Mouse (Mus musculus) intestine, postnatal 0 days (tissue): Measurements from ENCODE around the gene Atg2b. TPM values are rescaled to one million over a fixed set of nuclear protein-coding genes. Genes with fewer than 3 reads are reported as not detected.

ENCODE experiments used
- ATAC-seq: fragments of 200-750 bp; cut with Nextera tagmentation; 2 replicates; pipeline ENCODE4 v1.8.0; 2017; ENCODE audit warnings: mild to moderate bottlenecking, moderate TSS enrichment, moderate library complexity
- H3K27ac ChIP-seq: fragments of 300-500 bp; sonication (generic); 2 replicates; pipeline ENCODE4 v1.5.1; 2014; ENCODE audit warnings: mild to moderate bottlenecking, low read depth, low read length, moderate library complexity
- H3K27me3 ChIP-seq: fragments of 300-500 bp; sonication (generic); replicated peaks from 2 replicates; pipeline ENCODE4 v1.6.1; 2014; ENCODE audit warnings: low read length, mixed read lengths; ENCODE audit not compliant: control insufficient read depth, insufficient read depth
- H3K36me3 ChIP-seq: fragments of 300-500 bp; sonication (generic); 2 replicates; pipeline ENCODE4 v1.6.1; 2014; ENCODE audit warnings: mild to moderate bottlenecking, moderate library complexity; ENCODE audit not compliant: control insufficient read depth, insufficient read depth
- H3K4me1 ChIP-seq: fragments of 300-500 bp; sonication (generic); replicated peaks from 2 replicates; pipeline ENCODE4 v1.6.1; 2014; ENCODE audit warnings: antibody characterized with exemption, low read length, mixed read lengths; ENCODE audit not compliant: control insufficient read depth, insufficient read depth
- H3K4me2 ChIP-seq: fragments of 300-500 bp; sonication (generic); replicated peaks from 2 replicates; pipeline ENCODE4 v1.6.1; 2014; ENCODE audit warnings: low read depth, mild to moderate bottlenecking, moderate library complexity
- H3K4me3 ChIP-seq: fragments of 300-500 bp; sonication (generic); 2 replicates; pipeline ENCODE4 v1.5.1; 2014; ENCODE audit warnings: low read depth, low read length
- H3K9ac ChIP-seq: fragments of 300-500 bp; sonication (generic); 2 replicates; pipeline ENCODE4 v1.6.1; 2014; ENCODE audit warnings: mild to moderate bottlenecking, low read depth, low read length
- H3K9me3 ChIP-seq: fragments of 300-500 bp; sonication (generic); 2 replicates; pipeline ENCODE4 v1.6.1; 2016; ENCODE audit warnings: mixed run types; ENCODE audit not compliant: control insufficient read depth
- CTCF ChIP-seq: sonication (generic); IDR thresholded peaks from 2 replicates; pipeline ENCODE4 v1.5.1; 2016; ENCODE audit warnings: low read depth, mild to moderate bottlenecking, control low read depth, antibody characterized with exemption, moderate library complexity
- WGBS: fragments of 180-500 bp; shearing (Covaris S2); extraction: QIAGEN DNeasy Blood & Tissue Kit; methylation state at CpG from one replicate; pipeline ENCODE4 v1.1.7; 2014; 5-methylcytosine and 5-hydroxymethylcytosine counted together
- polyA plus RNA-seq: library from polyadenylated mRNA; unstranded; fragments of >200 nt; fragmentation: Nextera tagmentation; extraction: Ambion mirVana; gene quantifications from 2 replicates; pipeline ENCODE4 v1.2.1, GENCODE M21; 2015

Gene Atg2b
- polyA plus RNA-seq, 1 experiment from 2014 or later = 10.8 TPM

DNA sequence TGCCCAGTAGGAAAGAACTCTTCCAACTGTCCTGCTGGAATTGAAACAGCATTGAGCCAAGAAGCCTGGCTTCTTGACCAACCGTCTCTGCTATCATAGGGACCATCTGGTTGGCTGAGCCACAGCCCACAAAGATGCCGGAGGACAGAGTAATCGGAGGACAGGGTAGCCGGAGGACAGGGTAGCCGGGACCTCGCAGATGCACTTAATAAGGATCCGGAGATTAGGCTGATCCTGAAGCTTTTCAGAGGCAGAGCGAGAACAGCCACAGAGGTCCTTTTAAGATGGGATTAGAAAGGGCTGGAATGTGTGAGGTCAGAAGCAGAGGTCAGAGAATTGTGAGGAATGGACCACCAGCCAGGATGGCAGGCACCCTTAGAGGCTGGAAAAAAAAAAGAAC lies 79.8 kb downstream of the Atg2b start:
- WGBS = 67% methylated on average over 8 of the region's 8 CpGs

DNA sequence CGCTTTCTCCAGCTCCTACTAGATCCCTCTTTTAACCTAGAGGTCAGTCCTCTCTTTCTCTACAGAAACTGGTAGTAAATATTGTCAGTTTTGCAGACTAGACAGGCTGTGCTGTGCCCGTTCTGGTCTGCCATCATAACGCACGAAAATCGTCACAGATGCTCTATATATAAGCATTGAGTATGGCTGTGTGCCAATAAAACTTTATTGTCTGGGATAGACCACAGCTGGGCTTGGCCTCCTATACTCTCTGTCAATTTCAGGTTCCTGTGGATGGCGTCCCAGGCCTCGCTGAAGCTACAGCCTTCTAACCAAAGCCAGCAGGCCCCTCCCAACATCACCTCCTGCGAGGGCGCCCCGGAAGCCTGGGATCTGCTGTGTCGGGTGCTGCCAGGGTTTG lies 81.1 kb downstream of the Atg2b start:
- no peak overlapping the region for H3K4me2 ChIP-seq
- H3K27ac ChIP-seq = no peak overlapping the region
- H3K27me3 ChIP-seq = no peaks in the 10 kb centered on the region
- H3K4me3 ChIP-seq = no peak overlapping the region
- H3K9me3 ChIP-seq = no peaks in the 10 kb centered on the region
- 78% methylated on average over 11 of the region's 11 CpGs for WGBS
- no peak for ATAC-seq
- H3K4me1 ChIP-seq = no peaks in the 10 kb centered on the region
- H3K9ac ChIP-seq = no peak overlapping the region
- TF ChIP-seq CTCF = no peak
- no peaks in the 10 kb centered on the region for H3K36me3 ChIP-seq

More for the DNA sequence above, 79.8 kb downstream of the Atg2b start:
- no peaks in the 10 kb centered on the region for H3K27me3 ChIP-seq
- H3K4me2 ChIP-seq = no peak overlapping the region
- H3K9ac ChIP-seq = no peak overlapping the region
- H3K27ac ChIP-seq = no peak overlapping the region
- H3K4me1 ChIP-seq = no peaks in the 10 kb centered on the region
- H3K4me3 ChIP-seq = no peak overlapping the region
- no peak for TF ChIP-seq CTCF
- H3K9me3 ChIP-seq = no peaks in the 10 kb centered on the region
- no peak for ATAC-seq
- no peaks in the 10 kb centered on the region for H3K36me3 ChIP-seq

DNA sequence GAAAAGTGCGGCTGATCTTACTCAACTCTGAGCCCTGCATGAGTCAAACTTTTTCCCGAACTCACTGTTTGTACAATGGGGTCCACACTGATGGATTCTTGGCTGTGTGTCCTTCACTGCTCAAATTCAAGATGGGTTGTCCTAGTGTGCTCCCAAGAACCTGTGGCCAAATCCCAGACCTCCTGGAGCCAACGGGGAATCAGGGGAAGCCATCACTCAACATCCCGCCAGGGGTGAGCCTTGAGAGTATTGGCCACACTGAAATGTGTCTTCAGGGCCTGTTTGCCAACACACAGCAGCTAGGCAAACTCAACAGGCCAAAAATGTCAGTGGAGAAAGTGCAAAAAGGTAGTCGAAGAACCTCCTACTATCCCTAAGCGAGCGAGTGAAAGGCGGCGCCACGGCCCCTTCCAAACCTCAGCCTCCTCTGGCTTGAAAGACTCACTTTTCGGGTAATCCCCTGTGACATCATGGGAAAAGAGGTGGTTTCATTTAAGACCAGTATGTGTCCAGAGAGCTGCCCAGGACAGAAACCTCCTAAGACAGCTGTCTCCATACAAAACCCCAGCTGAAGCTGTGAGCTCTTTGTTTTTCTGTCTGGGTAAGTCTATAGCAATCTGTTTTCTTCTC lies 82.3 kb downstream of the Atg2b start, which contains the start of gene Bdkrb1:
Gene Bdkrb1 (plus strand): TSS at position 505 of the 630 bp plus-strand sequence.
- no peak within 1 kb of the TSS for H3K4me3 ChIP-seq
- H3K4me2 ChIP-seq = no peak within 1 kb of the TSS
- H3K27me3 ChIP-seq = no peaks in the 10 kb centered on the region
- no peak within 1 kb of the TSS for H3K9ac ChIP-seq
- no peak for TF ChIP-seq CTCF
- H3K4me1 ChIP-seq = no peaks in the 10 kb centered on the region
- no peak within 1 kb of the TSS for H3K27ac ChIP-seq
- 86% methylated on average over 11 of the region's 11 CpGs for WGBS
- H3K9me3 ChIP-seq = no peaks in the 10 kb centered on the region
- no peak for ATAC-seq
- H3K36me3 ChIP-seq = no peaks in the 10 kb centered on the region

DNA sequence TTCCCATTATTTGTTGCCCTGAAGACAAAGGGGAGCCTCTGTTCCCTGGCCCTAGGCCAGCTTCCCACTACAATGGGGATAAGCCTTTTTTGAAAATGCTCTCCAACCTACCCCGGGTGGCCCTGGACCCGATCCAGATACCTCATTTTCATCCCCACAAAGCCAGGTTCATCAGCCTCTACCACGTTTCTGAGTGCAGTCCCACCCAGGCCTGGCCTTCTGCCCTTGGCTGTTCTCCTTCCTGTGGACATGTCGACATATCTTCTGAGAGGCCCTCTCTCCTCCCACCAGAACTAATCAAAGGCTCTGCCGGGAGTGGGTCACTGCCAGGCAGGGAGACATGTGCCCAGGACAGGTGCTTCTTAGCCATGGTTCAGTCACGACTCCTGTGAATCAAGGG lies 83.4 kb downstream of the Atg2b start:
- Histone ChIP-seq H3K9me3 (no peaks in the 10 kb centered on the region), H3K27me3 (no peaks in the 10 kb centered on the region), H3K36me3 (no peaks in the 10 kb centered on the region), H3K4me3 (no peak overlapping the region), H3K9ac (no peak overlapping the region), H3K4me1 (no peaks in the 10 kb centered on the region), H3K4me2 (no peak overlapping the region), H3K27ac (no peak overlapping the region)
- WGBS = 59% methylated on average over 6 of the region's 6 CpGs
- no peak for ATAC-seq
- no peak for TF ChIP-seq CTCF

DNA sequence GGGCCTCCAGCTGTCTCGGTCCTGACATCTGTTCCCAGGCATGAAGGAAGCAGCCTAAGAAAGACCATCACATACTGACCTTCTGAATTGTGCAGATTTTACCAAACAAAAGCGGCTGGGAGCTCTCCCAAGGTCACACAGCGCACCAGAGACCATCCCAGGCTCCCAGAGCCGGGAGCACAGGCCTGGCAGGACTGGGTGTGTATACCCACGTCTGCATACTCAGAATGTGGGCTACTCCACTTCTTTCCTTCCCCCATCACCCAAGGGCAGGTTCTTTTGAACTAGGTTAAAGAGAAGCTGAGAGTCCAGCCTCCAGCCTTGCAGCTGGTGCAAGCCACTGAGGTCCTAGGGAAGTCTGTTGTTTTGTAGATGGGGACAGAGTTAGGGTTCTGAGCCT lies 85.9 kb downstream of the Atg2b start:
- Histone ChIP-seq H3K27ac (no peak overlapping the region), H3K36me3 (no peaks in the 10 kb centered on the region), H3K4me2 (no peak overlapping the region), H3K4me3 (no peak overlapping the region), H3K4me1 (no peaks in the 10 kb centered on the region), H3K9ac (no peak overlapping the region), H3K27me3 (no peaks in the 10 kb centered on the region), H3K9me3 (no peaks in the 10 kb centered on the region)
- ATAC-seq = no peak
- 54% methylated on average over 5 of the region's 5 CpGs for WGBS
- no peak for TF ChIP-seq CTCF

DNA sequence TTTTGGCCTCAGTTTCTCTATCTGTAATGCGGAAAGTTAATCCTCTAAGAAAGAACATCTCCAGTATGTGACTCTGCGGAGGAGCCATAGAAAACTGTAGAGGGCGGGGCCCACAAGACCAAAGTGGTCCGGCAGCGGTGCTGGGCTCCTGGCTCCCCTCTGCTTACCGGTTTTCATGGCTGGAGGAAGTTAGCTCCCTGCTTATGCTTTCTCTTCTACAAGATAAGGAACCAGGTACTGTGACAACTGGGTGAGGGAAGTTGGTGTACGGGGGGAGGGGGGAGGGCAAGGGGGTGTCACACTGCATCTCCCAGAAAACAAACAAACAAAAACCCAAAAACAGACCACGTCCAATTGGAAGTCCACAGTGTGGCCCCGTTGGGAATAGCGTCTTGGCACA lies 86.5 kb downstream of the Atg2b start:
- Histone ChIP-seq H3K9ac (no peak overlapping the region), H3K4me1 (no peaks in the 10 kb centered on the region), H3K4me3 (no peak overlapping the region), H3K4me2 (no peak overlapping the region), H3K9me3 (no peaks in the 10 kb centered on the region), H3K27ac (no peak overlapping the region), H3K27me3 (no peaks in the 10 kb centered on the region), H3K36me3 (no peaks in the 10 kb centered on the region)
- TF ChIP-seq CTCF = no peak
- WGBS = 73% methylated on average over 10 of the region's 10 CpGs
- ATAC-seq = no peak

DNA sequence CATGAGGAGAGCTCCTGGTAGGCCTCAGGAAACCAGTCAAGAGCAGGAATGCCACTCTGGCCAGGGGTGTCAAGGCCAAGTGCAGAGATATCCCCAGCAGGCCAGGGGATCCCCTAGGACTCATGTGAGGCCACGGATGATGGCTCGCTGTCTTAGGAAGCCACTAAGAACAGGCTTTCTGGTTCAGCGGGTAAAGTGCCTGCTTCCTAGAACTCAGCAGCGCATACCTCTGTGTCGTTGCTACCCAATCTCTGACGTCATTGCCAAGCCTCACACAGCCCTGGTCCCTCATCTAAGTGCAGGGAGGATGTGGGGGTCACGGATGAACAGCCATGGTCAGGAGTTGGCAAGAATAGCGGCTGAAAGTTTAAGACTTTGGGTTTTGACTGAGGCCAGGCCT lies 87.9 kb downstream of the Atg2b start:
- no peak overlapping the region for H3K4me3 ChIP-seq
- H3K9me3 ChIP-seq = no peaks in the 10 kb centered on the region
- H3K4me2 ChIP-seq = no peak overlapping the region
- H3K27ac ChIP-seq = no peak overlapping the region
- peaks cover 2% of the 10 kb centered on the region; the same call in 1 of the 2 replicates for H3K36me3 ChIP-seq
- H3K4me1 ChIP-seq = no peaks in the 10 kb centered on the region
- WGBS = 83% methylated on average over 8 of the region's 8 CpGs
- no peak for ATAC-seq
- no peak overlapping the region for H3K9ac ChIP-seq
- H3K27me3 ChIP-seq = no peaks in the 10 kb centered on the region
- TF ChIP-seq CTCF = no peak
